Mouse (Mus musculus) limb, embryonic 13.5 days (tissue): Measurements from ENCODE around the gene Syt16. TPM values are rescaled to one million over a fixed set of nuclear protein-coding genes. Genes with fewer than 3 reads are reported as not detected.

Experiments
- ATAC-seq: fragments of 200-750 bp; cut with Nextera tagmentation; 2 replicates; pipeline ENCODE4 v1.8.0; 2017; ENCODE audit warnings: low read depth, moderate number of reproducible peaks, moderate TSS enrichment; ENCODE audit not compliant: low FRiP score
- H3K27ac ChIP-seq: fragments of 300-500 bp; sonication (generic); 2 replicates; pipeline ENCODE4 v1.5.1; 2015; ENCODE audit warnings: inconsistent platforms, mild to moderate bottlenecking, moderate library complexity
- H3K27me3 ChIP-seq: fragments of 300-500 bp; sonication (generic); 2 replicates; pipeline ENCODE4 v1.6.1; 2015; ENCODE audit warnings: mild to moderate bottlenecking, inconsistent platforms
- H3K36me3 ChIP-seq: fragments of 300-500 bp; sonication (generic); 2 replicates; pipeline ENCODE4 v1.6.1; 2015; ENCODE audit warnings: inconsistent platforms, mild to moderate bottlenecking, moderate library complexity
- H3K4me1 ChIP-seq: fragments of 300-500 bp; sonication (generic); 2 replicates; pipeline ENCODE4 v1.6.1; 2015; ENCODE audit warnings: inconsistent platforms
- H3K4me2 ChIP-seq: fragments of 300-500 bp; sonication (generic); replicated peaks from 2 replicates; pipeline ENCODE4 v1.6.1; 2015; ENCODE audit warnings: inconsistent platforms, mild to moderate bottlenecking, moderate library complexity
- H3K4me3 ChIP-seq: fragments of 300-500 bp; sonication (generic); 2 replicates; pipeline ENCODE4 v1.5.1; 2015; ENCODE audit warnings: moderate library complexity, mild to moderate bottlenecking, inconsistent platforms
- H3K9ac ChIP-seq: fragments of 300-500 bp; sonication (generic); 2 replicates; pipeline ENCODE4 v1.6.1; 2015; ENCODE audit warnings: mild to moderate bottlenecking, inconsistent platforms
- H3K9me3 ChIP-seq: fragments of 300-500 bp; sonication (generic); 2 replicates; pipeline ENCODE4 v1.6.1; 2016; ENCODE audit warnings: inconsistent platforms
- WGBS: fragments of 180-500 bp; shearing (Covaris S2); methylation state at CpG from one replicate; pipeline ENCODE4 v1.1.7; 2015; 5-methylcytosine and 5-hydroxymethylcytosine counted together
- polyA plus RNA-seq: library from polyadenylated mRNA; unstranded; fragments of >200 nt; fragmentation: Nextera tagmentation; extraction: Ambion mirVana; gene quantifications from 2 replicates; pipeline ENCODE4 v1.2.1, GENCODE M21; 2015

Gene Syt16
- polyA plus RNA-seq, 1 experiment from 2014 or later, result 6.3 TPM

GRCm38 (mm10) chr12:74023260-74023659 is 25.8 kb downstream of the Syt16 start:
- H3K36me3 ChIP-seq, result no peaks in the 10 kb centered on the region
- no peak overlapping the region for H3K9ac ChIP-seq
- no peak overlapping the region for H3K4me3 ChIP-seq
- no peaks in the 10 kb centered on the region for H3K27me3 ChIP-seq
- H3K4me1 ChIP-seq, result no peaks in the 10 kb centered on the region
- no peak for ATAC-seq
- no peak overlapping the region for H3K4me2 ChIP-seq
- H3K9me3 ChIP-seq, result no peaks in the 10 kb centered on the region
- 75% methylated on average over 5 of the region's 5 CpGs for WGBS
- no peak overlapping the region for H3K27ac ChIP-seq

DNA sequence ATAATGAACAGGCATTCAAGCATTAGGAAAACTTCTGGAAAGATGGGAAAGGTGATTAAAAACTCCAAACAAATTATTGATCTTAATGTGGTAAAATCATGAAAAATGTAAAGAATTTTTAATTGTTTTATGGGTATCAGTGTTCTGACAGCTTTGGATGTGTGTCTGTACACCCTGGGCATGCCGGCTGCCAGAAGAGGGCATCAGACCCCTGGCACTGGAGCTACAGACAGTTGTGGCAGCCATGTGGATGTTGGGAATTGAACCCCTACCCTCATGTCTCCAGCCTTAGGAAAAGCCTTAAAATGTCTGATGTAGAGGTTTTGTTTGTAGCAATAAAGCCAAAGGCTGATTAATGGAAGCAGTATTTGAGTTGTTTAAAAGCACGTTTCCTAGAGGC is 27.5 kb downstream of the Syt16 start:
- no peak overlapping the region for H3K9ac ChIP-seq
- WGBS, result 81% methylated on average over 2 of the region's 2 CpGs
- no peak for ATAC-seq
- H3K27me3 ChIP-seq, result no peaks in the 10 kb centered on the region
- H3K27ac ChIP-seq, result no peak overlapping the region
- no peak overlapping the region for H3K4me3 ChIP-seq
- H3K4me2 ChIP-seq, result no peak overlapping the region
- H3K4me1 ChIP-seq, result no peaks in the 10 kb centered on the region
- H3K36me3 ChIP-seq, result no peaks in the 10 kb centered on the region
- H3K9me3 ChIP-seq, result no peaks in the 10 kb centered on the region

- H3K9ac ChIP-seq, result no peak overlapping the region
- no peaks in the 10 kb centered on the region for H3K4me1 ChIP-seq
- 88% methylated on average over 5 of the region's 5 CpGs for WGBS
- no peak overlapping the region for H3K27ac ChIP-seq
- H3K4me2 ChIP-seq, result no peak overlapping the region
- no peak for ATAC-seq
- H3K36me3 ChIP-seq, result no peaks in the 10 kb centered on the region
- no peaks in the 10 kb centered on the region for H3K27me3 ChIP-seq
- H3K9me3 ChIP-seq, result no peaks in the 10 kb centered on the region
- no peak overlapping the region for H3K4me3 ChIP-seq
Measured at GRCm38 (mm10) chr12:74043225-74043624, 45.8 kb downstream of the Syt16 start.

- Histone ChIP-seq H3K4me1 (no peaks in the 10 kb centered on the region), H3K4me3 (no peak overlapping the region), H3K4me2 (no peak overlapping the region), H3K9me3 (no peaks in the 10 kb centered on the region), H3K27ac (no peak overlapping the region), H3K36me3 (no peaks in the 10 kb centered on the region), H3K27me3 (no peaks in the 10 kb centered on the region), H3K9ac (no peak overlapping the region)
- WGBS, result 65% methylated on average over 6 of the region's 6 CpGs
- no peak for ATAC-seq
Measured at GRCm38 (mm10) chr12:74043755-74044154, 46.3 kb downstream of the Syt16 start.

DNA sequence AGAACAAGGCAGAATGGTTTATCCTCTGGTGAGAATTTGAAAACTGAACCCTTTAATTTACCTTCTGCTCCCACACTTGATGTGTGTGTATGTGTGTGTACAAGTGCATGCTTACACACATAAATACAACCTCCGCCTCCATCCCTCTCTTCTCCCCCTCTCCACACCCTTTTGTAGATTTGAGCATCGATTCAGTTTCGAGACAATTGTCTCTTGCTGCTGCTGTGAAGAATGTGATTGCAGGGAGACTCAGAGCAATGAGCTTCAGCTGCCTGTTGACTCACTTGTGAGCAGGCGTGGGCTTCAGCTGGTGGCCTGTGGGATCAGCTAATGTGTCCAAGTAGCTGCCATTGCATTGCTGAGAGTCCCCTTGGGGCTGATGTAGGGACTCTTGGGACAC is 46.8 kb downstream of the Syt16 start:
- H3K9ac ChIP-seq, result no peak overlapping the region
- H3K4me1 ChIP-seq, result no peaks in the 10 kb centered on the region
- no peak for ATAC-seq
- no peaks in the 10 kb centered on the region for H3K27me3 ChIP-seq
- no peaks in the 10 kb centered on the region for H3K36me3 ChIP-seq
- no peak overlapping the region for H3K27ac ChIP-seq
- no peaks in the 10 kb centered on the region for H3K9me3 ChIP-seq
- no peak overlapping the region for H3K4me2 ChIP-seq
- 87% methylated on average over 4 of the region's 4 CpGs for WGBS
- H3K4me3 ChIP-seq, result no peak overlapping the region

DNA sequence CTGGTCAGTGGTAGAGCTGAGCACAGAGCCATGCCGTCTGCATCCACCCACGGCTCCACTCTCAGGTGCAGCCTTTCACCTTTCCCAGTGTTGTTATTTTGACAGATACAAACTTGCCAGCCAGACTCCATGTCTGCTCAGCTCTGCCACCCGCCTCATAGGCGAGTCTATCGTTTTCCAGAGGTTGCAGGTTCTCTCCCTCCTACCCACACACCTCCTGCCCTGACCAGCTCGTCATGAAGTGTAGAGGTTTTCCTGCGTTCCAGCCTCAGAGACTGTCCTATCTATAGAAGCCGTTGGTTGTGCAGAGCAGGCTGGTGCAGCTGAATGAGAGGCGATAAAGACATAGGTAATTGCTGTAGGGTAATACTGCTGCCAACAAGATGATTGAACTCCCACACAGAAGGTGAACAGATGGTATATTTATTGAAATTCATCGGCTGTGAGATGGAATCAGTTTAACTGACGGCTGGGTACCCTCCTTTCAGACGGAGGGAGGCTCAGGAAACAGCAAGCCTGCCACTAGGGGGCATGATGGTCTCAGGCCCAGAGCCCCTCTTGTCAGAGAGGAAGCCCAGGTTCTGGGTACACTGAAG is 58.0 kb downstream of the Syt16 start:
- Histone ChIP-seq H3K9ac (no peak overlapping the region), H3K27me3 (0 out of 2 replicates have a peak, but pooled peaks cover 3% of the 10 kb centered on the region), H3K9me3 (no peaks in the 10 kb centered on the region), H3K36me3 (no peaks in the 10 kb centered on the region), H3K4me3 (no peak overlapping the region), H3K4me1 (no peaks in the 10 kb centered on the region), H3K27ac (no peak overlapping the region), H3K4me2 (no peak overlapping the region)
- ATAC-seq, result no peak
- WGBS, result 52% methylated on average over 12 of the region's 12 CpGs

DNA sequence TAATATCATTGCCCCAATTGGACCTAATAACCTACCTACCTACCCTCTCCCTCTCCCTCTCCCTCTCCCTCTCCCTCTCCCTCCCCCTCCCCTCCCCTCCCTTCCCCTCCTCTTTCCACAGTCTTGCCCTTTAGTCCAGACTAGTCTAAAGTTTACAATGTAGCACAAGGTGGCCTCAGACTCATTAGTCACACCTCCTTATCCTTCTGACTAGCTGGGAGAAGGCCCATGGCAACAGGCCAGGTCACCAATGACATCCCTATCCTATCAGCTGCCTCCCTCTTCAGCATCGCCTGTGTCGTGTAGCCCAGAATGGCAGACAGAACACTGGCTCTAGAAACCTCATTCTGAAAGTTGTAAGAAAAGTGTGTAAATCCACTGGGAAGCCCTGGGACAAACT is 58.7 kb downstream of the Syt16 start:
- 73% methylated on average over 2 of the region's 2 CpGs for WGBS

DNA sequence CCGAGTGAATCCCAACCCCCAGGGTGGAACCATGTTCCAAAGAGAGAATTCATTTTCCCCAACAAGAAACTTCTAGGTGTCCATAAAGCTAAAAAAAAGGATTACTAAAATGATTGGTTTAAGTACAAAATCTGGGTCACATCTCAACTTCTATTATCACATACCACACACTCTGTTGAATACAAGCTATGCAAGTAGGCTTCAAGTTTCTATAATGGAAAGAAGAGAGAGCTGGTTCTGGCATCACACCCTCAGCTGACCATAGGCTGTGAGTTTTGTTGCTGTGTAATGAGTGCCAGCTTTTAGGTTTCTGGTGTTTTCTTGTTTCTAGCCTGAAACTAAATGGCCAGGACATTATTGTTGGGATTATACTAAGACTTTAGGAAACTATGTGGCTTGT is 65.1 kb downstream of the Syt16 start:
- WGBS, result 87% methylated on average over 1 of the region's 1 CpGs
- Histone ChIP-seq H3K36me3 (no peaks in the 10 kb centered on the region), H3K4me3 (no peak overlapping the region), H3K27ac (no peak overlapping the region), H3K4me2 (no peak overlapping the region), H3K27me3 (no peaks in the 10 kb centered on the region), H3K9me3 (no peaks in the 10 kb centered on the region), H3K4me1 (no peaks in the 10 kb centered on the region), H3K9ac (no peak overlapping the region)
- ATAC-seq, result no peak

More for the DNA sequence above, 58.7 kb downstream of the Syt16 start:
- no peak for ATAC-seq
- H3K9ac ChIP-seq, result no peak overlapping the region
- no peak overlapping the region for H3K4me2 ChIP-seq
- H3K4me3 ChIP-seq, result no peak overlapping the region
- H3K4me1 ChIP-seq, result no peaks in the 10 kb centered on the region
- H3K36me3 ChIP-seq, result no peaks in the 10 kb centered on the region
- H3K27me3 ChIP-seq, result 0 out of 2 replicates have a peak, but pooled peaks cover 3% of the 10 kb centered on the region
- H3K9me3 ChIP-seq, result no peaks in the 10 kb centered on the region
- no peak overlapping the region for H3K27ac ChIP-seq

- no peaks in the 10 kb centered on the region for H3K27me3 ChIP-seq
- no peak overlapping the region for H3K4me2 ChIP-seq
- no peak for ATAC-seq
- H3K4me3 ChIP-seq, result no peak overlapping the region
- WGBS, result 91% methylated on average over 1 of the region's 1 CpGs
- no peaks in the 10 kb centered on the region for H3K9me3 ChIP-seq
- H3K27ac ChIP-seq, result no peak overlapping the region
- no peaks in the 10 kb centered on the region for H3K4me1 ChIP-seq
- no peak overlapping the region for H3K9ac ChIP-seq
- no peaks in the 10 kb centered on the region for H3K36me3 ChIP-seq
Measured at GRCm38 (mm10) chr12:74068912-74069311, 71.5 kb downstream of the Syt16 start.

DNA sequence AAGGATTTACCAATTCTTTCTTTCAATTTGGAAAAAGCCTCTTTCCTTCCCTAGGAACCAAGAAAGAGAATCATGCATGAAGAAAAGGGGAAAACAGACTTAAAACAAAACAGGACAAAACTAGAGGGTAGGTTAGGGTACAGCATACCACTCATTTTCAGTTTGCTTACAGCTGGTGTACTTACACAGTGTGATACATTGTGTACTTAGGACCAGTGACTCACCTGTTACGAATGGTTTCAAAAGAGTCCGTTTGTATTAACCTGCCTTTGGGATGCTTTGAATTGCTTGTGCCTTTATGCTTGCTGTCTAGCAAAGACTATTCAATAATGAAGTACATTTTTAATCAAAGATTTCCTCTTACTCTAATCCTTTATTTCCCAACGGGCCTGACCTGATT is 78.1 kb downstream of the Syt16 start:
- no peak for ATAC-seq
- Histone ChIP-seq H3K36me3 (no peaks in the 10 kb centered on the region), H3K9ac (no peak overlapping the region), H3K4me2 (no peak overlapping the region), H3K4me3 (no peak overlapping the region), H3K4me1 (no peaks in the 10 kb centered on the region), H3K9me3 (no peaks in the 10 kb centered on the region), H3K27me3 (no peaks in the 10 kb centered on the region), H3K27ac (no peak overlapping the region)
- WGBS, result 80% methylated on average over 3 of the region's 3 CpGs

GRCm38 (mm10) chr12:74076091-74076490 is 78.6 kb downstream of the Syt16 start:
- Histone ChIP-seq H3K27ac (no peak overlapping the region), H3K4me2 (no peak overlapping the region), H3K4me3 (no peak overlapping the region), H3K4me1 (no peaks in the 10 kb centered on the region), H3K9ac (no peak overlapping the region), H3K9me3 (no peaks in the 10 kb centered on the region), H3K36me3 (no peaks in the 10 kb centered on the region), H3K27me3 (no peaks in the 10 kb centered on the region)
- no peak for ATAC-seq
- 77% methylated on average over 4 of the region's 4 CpGs for WGBS

- H3K9me3 ChIP-seq, result no peaks in the 10 kb centered on the region
- 88% methylated on average over 3 of the region's 3 CpGs for WGBS
- H3K9ac ChIP-seq, result no peak overlapping the region
- no peak overlapping the region for H3K4me3 ChIP-seq
- no peak for ATAC-seq
- no peak overlapping the region for H3K27ac ChIP-seq
- no peaks in the 10 kb centered on the region for H3K4me1 ChIP-seq
- no peaks in the 10 kb centered on the region for H3K27me3 ChIP-seq
- no peak overlapping the region for H3K4me2 ChIP-seq
- no peaks in the 10 kb centered on the region for H3K36me3 ChIP-seq
Measured at GRCm38 (mm10) chr12:74081122-74081521, 83.7 kb downstream of the Syt16 start.

DNA sequence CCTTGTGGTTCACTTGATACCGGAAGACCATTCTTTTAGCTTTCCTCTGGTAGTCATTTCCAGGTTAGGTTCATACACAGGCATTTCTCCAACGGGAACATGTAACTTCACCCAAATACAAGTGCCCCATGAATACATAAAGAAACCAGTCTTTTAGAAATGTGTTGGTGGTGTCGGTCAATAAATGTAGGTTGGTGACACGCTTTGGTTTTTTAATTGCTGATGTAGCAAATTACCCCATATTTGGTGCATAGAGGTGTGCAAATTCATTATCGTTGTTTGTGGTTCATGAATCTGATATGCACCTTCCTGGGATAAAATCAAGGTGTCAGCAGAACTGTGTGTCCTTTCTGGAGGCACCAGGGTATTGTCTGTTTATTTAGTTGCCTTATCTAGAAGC is 86.9 kb downstream of the Syt16 start:
- no peak overlapping the region for H3K4me3 ChIP-seq
- H3K4me2 ChIP-seq, result no peak overlapping the region
- WGBS, result 92% methylated on average over 5 of the region's 5 CpGs
- no peaks in the 10 kb centered on the region for H3K9me3 ChIP-seq
- no peaks in the 10 kb centered on the region for H3K27me3 ChIP-seq
- ATAC-seq, result no peak
- no peak overlapping the region for H3K27ac ChIP-seq
- H3K4me1 ChIP-seq, result no peaks in the 10 kb centered on the region
- H3K9ac ChIP-seq, result no peak overlapping the region
- H3K36me3 ChIP-seq, result no peaks in the 10 kb centered on the region
